Mouse (Mus musculus) midbrain, embryonic 13.5 days (tissue): ENCODE results near the gene Mtrf1. TPM values are rescaled to one million over a fixed set of nuclear protein-coding genes. Genes with fewer than 3 reads are reported as not detected.
"Not testable (repeated sequence)": the region's sequence is repeated elsewhere in the genome, so short reads cannot be mapped to it uniquely, and the experiment has no call there.

Source experiments
- ATAC-seq: fragments of 200-750 bp; cut with Nextera tagmentation; 2 replicates; pipeline ENCODE4 v1.8.0; 2017; ENCODE audit warnings: mild to moderate bottlenecking, moderate TSS enrichment, moderate library complexity
- H3K27ac ChIP-seq: fragments of 300-500 bp; sonication (generic); 2 replicates; pipeline ENCODE4 v1.5.1; 2015; ENCODE audit warnings: inconsistent platforms, mild to moderate bottlenecking, moderate library complexity
- H3K27me3 ChIP-seq: fragments of 300-500 bp; sonication (generic); 2 replicates; pipeline ENCODE4 v1.6.1; 2015; ENCODE audit warnings: mild to moderate bottlenecking, inconsistent platforms
- H3K36me3 ChIP-seq: fragments of 300-500 bp; sonication (generic); 2 replicates; pipeline ENCODE4 v1.6.1; 2015; ENCODE audit warnings: mild to moderate bottlenecking, inconsistent platforms
- H3K4me1 ChIP-seq: fragments of 300-500 bp; sonication (generic); replicated peaks from 2 replicates; pipeline ENCODE4 v1.6.1; 2015; ENCODE audit warnings: inconsistent platforms
- H3K4me2 ChIP-seq: fragments of 300-500 bp; sonication (generic); replicated peaks from 2 replicates; pipeline ENCODE4 v1.6.1; 2015; ENCODE audit warnings: moderate library complexity, mild to moderate bottlenecking, inconsistent platforms
- H3K4me3 ChIP-seq: fragments of 300-500 bp; sonication (generic); replicated peaks from 2 replicates; pipeline ENCODE4 v1.5.1; 2015; ENCODE audit warnings: mild to moderate bottlenecking, inconsistent platforms
- H3K9ac ChIP-seq: fragments of 300-500 bp; sonication (generic); replicated peaks from 2 replicates; pipeline ENCODE4 v1.6.1; 2015; ENCODE audit warnings: mild to moderate bottlenecking, inconsistent platforms
- H3K9me3 ChIP-seq: fragments of 300-500 bp; sonication (generic); 2 replicates; pipeline ENCODE4 v1.6.1; 2016; ENCODE audit warnings: mild to moderate bottlenecking, inconsistent platforms
- WGBS: fragments of 180-500 bp; shearing (Covaris S2); methylation state at CpG from one replicate; pipeline ENCODE4 v1.1.7; 2015; 5-methylcytosine and 5-hydroxymethylcytosine counted together
- polyA plus RNA-seq: library from polyadenylated mRNA; unstranded; fragments of >200 nt; fragmentation: Nextera tagmentation; extraction: Ambion mirVana; gene quantifications from 2 replicates; pipeline ENCODE4 v1.2.1, GENCODE M21; 2015

Mtrf1 gene
- polyA plus RNA-seq, 1 experiment from 2014 or later: 11.1 TPM

DNA sequence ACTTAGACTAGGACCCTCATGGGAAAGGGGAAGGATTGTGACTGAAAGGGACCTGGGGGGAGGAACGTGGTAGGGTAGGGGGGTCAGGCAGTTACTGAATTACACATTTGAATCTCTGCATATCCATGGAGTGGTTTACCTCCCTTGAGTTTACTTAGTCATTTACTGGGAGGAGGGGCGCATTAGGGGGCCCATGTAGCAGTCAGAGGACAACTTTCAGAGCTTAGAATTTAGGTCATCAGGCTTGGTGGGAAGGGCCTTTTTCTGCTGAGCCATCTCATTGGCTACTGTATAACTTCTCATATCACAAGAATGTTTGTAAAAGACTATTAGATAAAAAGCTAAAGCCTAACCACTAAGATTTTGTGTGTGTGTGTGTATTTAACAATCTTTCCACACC is 13.1 kb downstream of the Mtrf1 start:
- no peak for ATAC-seq
- WGBS: 85% methylated on average over 2 of the region's 2 CpGs
- Histone ChIP-seq H3K9ac (no peak overlapping the region), H3K36me3 (peaks cover 30% of the 10 kb centered on the region), H3K27ac (no peak overlapping the region), H3K4me2 (no peak overlapping the region), H3K4me3 (no peak overlapping the region), H3K4me1 (no peaks in the 10 kb centered on the region), H3K9me3 (no peaks in the 10 kb centered on the region), H3K27me3 (no peaks in the 10 kb centered on the region)

GRCm38 (mm10) chr14:79413121-79413520 is 15.5 kb downstream of the Mtrf1 start:
- H3K36me3 ChIP-seq: peaks cover 34% of the 10 kb centered on the region
- no peak overlapping the region for H3K4me3 ChIP-seq
- H3K4me2 ChIP-seq: no peak overlapping the region
- WGBS: 71% methylated on average over 6 of the region's 6 CpGs
- H3K27me3 ChIP-seq: no peaks in the 10 kb centered on the region
- no peak overlapping the region for H3K27ac ChIP-seq
- no peaks in the 10 kb centered on the region for H3K4me1 ChIP-seq
- no peak for ATAC-seq
- H3K9me3 ChIP-seq: no peaks in the 10 kb centered on the region
- no peak overlapping the region for H3K9ac ChIP-seq

DNA sequence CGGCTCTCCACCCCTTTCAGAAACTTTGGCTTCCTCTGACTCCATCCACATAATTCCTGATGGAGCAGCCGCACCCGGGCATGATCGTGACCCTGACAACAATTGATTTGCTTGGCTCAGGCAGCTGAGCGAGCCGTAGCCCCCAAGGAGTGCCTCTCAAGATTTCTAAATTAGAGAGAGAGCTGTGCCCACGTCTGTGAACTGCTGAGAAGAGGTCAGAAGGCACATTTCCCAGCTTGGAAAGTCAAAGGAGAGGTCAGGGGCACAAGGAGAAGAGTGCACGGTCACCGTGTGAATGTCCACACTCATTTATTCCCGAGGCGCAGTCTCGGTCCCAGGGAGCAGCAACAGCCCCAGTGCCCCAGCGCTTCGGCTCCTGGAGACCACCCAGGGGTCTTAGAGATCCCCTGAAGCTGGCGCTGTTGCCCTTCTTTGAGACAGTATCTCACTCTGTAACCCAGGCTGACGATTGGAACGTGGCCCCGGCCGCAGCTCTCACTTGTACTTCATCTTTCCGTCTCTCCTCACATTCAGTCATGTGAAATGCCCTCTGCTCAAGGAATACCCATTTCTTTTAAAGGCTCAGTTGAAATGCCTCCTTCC is 22.6 kb downstream of the Mtrf1 start:
- 49% methylated on average over 20 of the region's 20 CpGs for WGBS
- ATAC-seq: no peak
- Histone ChIP-seq H3K4me1 (no peaks in the 10 kb centered on the region; the same call in 1 of the 2 replicates), H3K9ac (no peak overlapping the region), H3K4me3 (no peak overlapping the region), H3K27me3 (no peaks in the 10 kb centered on the region), H3K4me2 (no peak overlapping the region), H3K27ac (no peak overlapping the region), H3K9me3 (no peaks in the 10 kb centered on the region), H3K36me3 (peaks cover 15% of the 10 kb centered on the region; the same call in 1 of the 2 replicates)

DNA sequence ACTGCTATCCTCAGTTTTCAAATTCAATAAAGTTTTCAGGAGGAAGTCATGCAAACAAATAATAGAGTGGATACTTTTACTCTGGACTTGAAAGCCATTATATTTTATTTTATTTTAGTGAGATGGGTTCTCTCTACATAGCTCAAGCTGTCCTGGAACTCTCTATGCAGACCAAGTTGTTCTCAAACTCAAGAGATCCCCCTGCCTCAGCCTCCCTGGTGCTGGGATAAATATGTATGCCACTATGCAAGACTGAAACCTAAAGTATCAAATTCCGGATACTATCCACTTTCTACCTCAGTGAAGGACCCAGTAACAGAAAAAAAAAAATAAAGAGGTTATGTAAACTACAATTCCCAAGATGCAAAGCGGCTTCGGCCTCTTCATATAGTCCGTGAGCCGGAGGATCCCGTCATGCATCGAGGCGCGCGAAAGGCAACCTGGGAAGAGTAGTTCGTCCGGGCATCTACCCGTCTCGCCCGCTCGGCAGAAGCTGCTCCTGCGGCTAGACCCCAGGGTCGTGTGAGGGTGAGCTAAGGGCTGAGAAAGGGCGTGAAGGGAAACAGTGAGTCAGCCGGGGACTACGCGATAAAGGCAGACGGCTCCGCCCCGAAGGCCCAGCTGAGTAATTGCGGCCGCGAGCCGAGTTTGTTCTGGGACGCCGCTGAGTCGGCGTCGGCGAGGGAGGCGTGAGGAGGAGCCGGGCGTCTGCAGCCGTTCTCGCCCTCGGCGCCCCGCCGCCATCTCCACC is 28.6 kb downstream of the Mtrf1 start, which contains the start of gene Kbtbd7:
Gene Kbtbd7, plus strand, starts transcription at position 533 of the 751 bp plus-strand sequence.
- peaks cover 11% of the 10 kb centered on the region; the same call in 1 of the 2 replicates for H3K9me3 ChIP-seq
- WGBS: under 1% methylated on average over 40 of the region's 44 CpGs
- H3K27me3 ChIP-seq: no peaks in the 10 kb centered on the region
- H3K4me3 ChIP-seq: peak within 1 kb of the TSS; percentile 48
- peak within 1 kb of the TSS; percentile 72 for H3K9ac ChIP-seq
- H3K27ac ChIP-seq: peak within 1 kb of the TSS; percentile 83
- no peaks in the 10 kb centered on the region for H3K4me1 ChIP-seq
- ATAC-seq: peak; percentile 98
- H3K36me3 ChIP-seq: peaks cover 9% of the 10 kb centered on the region
- H3K4me2 ChIP-seq: peak within 1 kb of the TSS; percentile 55

- WGBS: 33% methylated on average over 10 of the region's 59 CpGs
- H3K4me2 ChIP-seq: peak overlapping the region; percentile 55
- H3K4me3 ChIP-seq: peak overlapping the region; percentile 48
- ATAC-seq: peak; percentile 76
- H3K9me3 ChIP-seq: peaks cover 11% of the 10 kb centered on the region; the same call in 1 of the 2 replicates
- H3K4me1 ChIP-seq, H3K27me3 ChIP-seq: not testable (repeated sequence)
- H3K36me3 ChIP-seq: peaks cover 14% of the 10 kb centered on the region
- peak overlapping the region; percentile 83 for H3K27ac ChIP-seq
- peak overlapping the region; percentile 72 for H3K9ac ChIP-seq
Observed at GRCm38 (mm10) chr14:79426730-79427365, 29.3 kb downstream of the Mtrf1 start.

- Histone ChIP-seq H3K36me3 (peaks cover 4% of the 10 kb centered on the region; the same call in 1 of the 2 replicates), H3K4me1 (no peaks in the 10 kb centered on the region), H3K27me3 (no peaks in the 10 kb centered on the region), H3K4me3 (no peak overlapping the region), H3K9ac (no peak overlapping the region), H3K9me3 (no peaks in the 10 kb centered on the region), H3K4me2 (no peak overlapping the region), H3K27ac (no peak overlapping the region)
- 94% methylated on average over 1 of the region's 1 CpGs for WGBS
- no peak for ATAC-seq
Observed at GRCm38 (mm10) chr14:79434068-79434467, 36.5 kb downstream of the Mtrf1 start.

DNA sequence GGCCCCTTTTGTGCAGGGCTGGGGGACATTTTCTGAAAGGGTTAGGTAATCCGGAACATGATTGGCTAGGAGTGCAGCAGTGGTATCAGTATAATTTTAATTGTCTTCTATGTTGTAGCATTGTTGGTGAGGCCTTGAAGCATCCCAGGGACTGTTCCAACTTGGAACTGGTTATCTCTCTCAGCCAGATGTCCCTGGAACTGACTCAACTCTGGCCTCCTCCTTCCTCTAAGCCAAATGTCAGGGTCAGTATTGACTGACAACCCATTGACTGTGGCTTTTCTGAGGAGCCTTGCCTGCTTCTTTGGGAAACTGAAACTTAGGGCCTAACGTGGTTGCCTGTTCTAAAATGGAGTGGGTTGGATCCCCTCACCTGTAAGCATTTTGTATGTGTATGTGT is 43.1 kb downstream of the Mtrf1 start:
- peaks cover 6% of the 10 kb centered on the region; the same call in 1 of the 2 replicates for H3K9me3 ChIP-seq
- H3K4me1 ChIP-seq: peaks cover 15% of the 10 kb centered on the region
- no peaks in the 10 kb centered on the region for H3K27me3 ChIP-seq
- no peak for ATAC-seq
- H3K4me2 ChIP-seq: no peak overlapping the region
- WGBS: 80% methylated on average over 2 of the region's 2 CpGs
- no peaks in the 10 kb centered on the region for H3K36me3 ChIP-seq
- H3K27ac ChIP-seq: no peak overlapping the region
- H3K4me3 ChIP-seq: no peak overlapping the region
- H3K9ac ChIP-seq: no peak overlapping the region

- WGBS: 88% methylated on average over 5 of the region's 5 CpGs
- Histone ChIP-seq H3K9ac (no peak overlapping the region), H3K27me3 (no peaks in the 10 kb centered on the region), H3K4me1 (peaks cover 18% of the 10 kb centered on the region), H3K27ac (no peak overlapping the region), H3K9me3 (peaks cover 6% of the 10 kb centered on the region; the same call in 1 of the 2 replicates), H3K4me2 (no peak overlapping the region), H3K4me3 (no peak overlapping the region), H3K36me3 (no peaks in the 10 kb centered on the region)
- ATAC-seq: no peak
Observed at GRCm38 (mm10) chr14:79441441-79441840, 43.9 kb downstream of the Mtrf1 start.

DNA sequence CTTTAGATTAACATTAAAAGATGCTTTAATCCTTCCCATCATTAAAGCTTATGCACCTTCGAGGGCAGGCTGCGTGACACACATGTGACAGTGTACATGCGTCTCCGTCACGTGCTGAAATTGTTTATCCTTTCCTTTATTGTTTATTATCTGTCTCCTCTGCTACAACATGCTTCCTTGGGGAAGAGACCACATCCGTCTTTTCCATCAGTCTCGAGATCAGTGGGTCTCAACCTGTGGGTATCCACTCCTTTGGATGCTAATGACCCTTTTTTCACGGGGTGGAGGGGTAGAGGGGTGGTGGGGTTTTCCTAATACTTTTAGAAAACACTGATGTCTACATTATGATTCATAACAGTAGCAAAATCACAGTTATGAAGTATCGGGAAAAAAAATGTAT is 47.0 kb downstream of the Mtrf1 start:
- peak overlapping the region; percentile 80 for H3K27ac ChIP-seq
- peak overlapping the region; percentile 54 for H3K4me2 ChIP-seq
- no peaks in the 10 kb centered on the region for H3K36me3 ChIP-seq
- peaks cover 18% of the 10 kb centered on the region for H3K4me1 ChIP-seq
- no peaks in the 10 kb centered on the region for H3K27me3 ChIP-seq
- H3K9me3 ChIP-seq: peaks cover 4% of the 10 kb centered on the region; the same call in 1 of the 2 replicates
- peak; percentile 55 for ATAC-seq
- H3K4me3 ChIP-seq: peak overlapping the region; percentile 33
- WGBS: 69% methylated on average over 9 of the region's 9 CpGs
- H3K9ac ChIP-seq: no peak overlapping the region

DNA sequence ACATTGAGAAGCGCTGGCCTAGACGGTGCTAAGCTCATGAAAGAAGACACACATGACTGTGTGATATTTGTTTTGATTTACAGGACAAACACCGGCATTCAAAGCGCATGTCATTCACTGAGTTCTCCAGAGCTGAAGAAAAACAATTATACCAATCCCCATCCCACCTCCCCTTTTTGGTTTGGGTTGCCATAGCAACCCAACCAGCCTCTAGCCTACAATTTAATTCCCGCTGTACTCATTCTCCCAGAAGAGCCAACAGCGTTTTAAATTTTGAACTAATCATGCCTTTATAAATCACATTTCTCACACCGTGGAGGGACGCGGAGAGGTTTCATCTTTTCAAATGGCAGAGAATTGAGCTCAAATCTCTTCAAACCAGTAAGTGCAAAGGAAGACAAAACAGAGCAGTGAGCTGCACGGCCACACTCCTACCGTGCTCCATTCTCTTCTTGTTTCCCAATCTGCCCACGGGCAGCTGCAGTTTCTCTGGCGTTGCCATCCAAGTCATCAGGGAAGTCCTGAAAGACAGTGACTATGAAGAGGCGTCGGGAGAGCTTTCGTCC is 47.6 kb downstream of the Mtrf1 start:
- Histone ChIP-seq H3K9ac (peak overlapping the region; percentile 51), H3K4me1 (peaks cover 18% of the 10 kb centered on the region), H3K4me3 (peak overlapping the region; percentile 33), H3K4me2 (peak overlapping the region; percentile 54), H3K36me3 (no peaks in the 10 kb centered on the region), H3K27ac (peak overlapping the region; percentile 80), H3K9me3 (no peaks in the 10 kb centered on the region), H3K27me3 (no peaks in the 10 kb centered on the region)
- 10% methylated on average over 16 of the region's 16 CpGs for WGBS
- peak; percentile 88 for ATAC-seq

- not testable (repeated sequence) for H3K36me3 ChIP-seq, H3K27me3 ChIP-seq, H3K9me3 ChIP-seq, H3K27ac ChIP-seq, H3K4me1 ChIP-seq
- Histone ChIP-seq H3K4me3 (peak within 1 kb of the TSS; percentile 53), H3K9ac (0 out of 2 replicates have a peak within 1 kb of the TSS, but pooled peaks have one; percentile 46), H3K4me2 (peak within 1 kb of the TSS; percentile 73)
- WGBS: 23% methylated on average over 46 of the region's 89 CpGs
- peak; percentile 93 for ATAC-seq
Observed at GRCm38 (mm10) chr14:79451681-79452590, 54.4 kb downstream of the Mtrf1 start, which contains the start of gene Kbtbd6. Gene Kbtbd6, plus strand, starts transcription at chr14:79451835.
